ENCODE assay signal across 8 mouse cellular contexts in the genomic region with DNA sequence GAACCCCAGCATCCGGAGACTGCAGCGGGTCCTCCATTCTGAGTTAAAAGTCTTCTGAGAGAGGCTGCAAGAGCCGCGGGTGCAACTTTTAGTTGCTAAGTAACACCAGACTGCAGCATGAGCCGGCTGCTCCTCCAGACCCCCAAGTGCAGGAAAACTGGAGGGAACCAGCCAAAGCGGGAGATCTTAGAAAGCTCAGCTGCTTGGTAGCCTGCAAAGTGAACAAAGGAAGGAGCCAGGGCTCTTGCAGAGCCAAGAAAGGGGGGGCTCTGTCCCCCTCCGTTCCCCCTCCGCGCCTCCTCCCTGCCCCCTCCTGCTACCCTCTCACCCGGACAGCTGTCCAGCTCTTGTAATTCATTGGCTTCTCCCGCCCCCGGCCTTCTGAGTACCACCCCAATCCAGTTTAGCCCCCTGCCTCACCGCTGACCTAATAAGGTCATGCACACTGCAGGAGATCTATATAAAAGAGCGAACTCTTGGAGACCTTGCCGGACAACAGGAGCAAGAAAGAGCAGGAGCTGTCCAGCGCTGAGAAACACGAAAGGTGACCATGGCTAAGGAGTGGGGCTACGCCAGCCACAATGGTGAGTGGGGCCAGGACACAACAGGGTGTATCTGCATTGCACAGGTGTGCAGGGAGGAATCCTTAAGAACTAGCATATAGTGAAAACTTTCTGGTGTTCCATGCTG. TPM values are rescaled to one million over a fixed set of nuclear protein-coding genes. Genes with fewer than 3 reads are reported as not detected.
DNase-seq lines count a peak whose midpoint lies in the region; ATAC-seq and TF ChIP-seq lines count a peak whose summit lies in the region.

A gene (plus strand): TSS at position 491 of the 690 bp plus-strand sequence.

- no peak for DNase-seq in heart, adult 18-20 months
- no peak for DNase-seq in heart, adult 11 months
- DNase-seq in ES-E14 (ENCODE audit: low read depth, low spot score) = peak; percentile 47
- DNase-seq in heart, postnatal 10 days = no peak
- no peak for DNase-seq in liver, embryonic 14.5 days (ENCODE audit: low read depth in 3 of 3, low spot score in 3 of 3)
- peak; percentile 80 for DNase-seq in retina, postnatal 1 day

- TF ChIP-seq EP300 in liver, embryonic 14.5 days (IDR thresholded peaks at IDR 0.05; ENCODE audit: low read depth) = no peak

- H3K4me3 ChIP-seq in ES-E14 (ENCODE audit: insufficient read depth in 1 of 2, low read depth in 1 of 2, low read length in 2 of 2, poor library complexity in 1 of 2, severe bottlenecking in 1 of 2) = peak within 1 kb of the TSS; percentile 55 to 64
- peak within 1 kb of the TSS; percentile 36 for H3K4me3 ChIP-seq in embryonic facial prominence, embryonic 15.5 days (replicated peaks)
- peak within 1 kb of the TSS; percentile 31 to 44 for H3K4me3 ChIP-seq in liver, embryonic 14.5 days (ENCODE audit: insufficient read depth in 1 of 2, low read depth in 2 of 2, low read length in 2 of 2)

- peaks cover 0 to 3% of the 10 kb centered on the region in 2 experiments; a peak in 1 of 4 replicates for H3K4me1 ChIP-seq in ES-E14 (ENCODE audit: control insufficient read depth in 2 of 2, insufficient read depth in 2 of 2, low read length in 2 of 2, poor library complexity in 1 of 2)
- peaks cover 13% of the 10 kb centered on the region; the same call in 1 of the 2 replicates for H3K4me1 ChIP-seq in embryonic facial prominence, embryonic 15.5 days
- H3K4me1 ChIP-seq in liver, embryonic 14.5 days (replicated peaks; ENCODE audit: control insufficient read depth in 2 of 2, insufficient read depth in 2 of 2, low read length in 1 of 2) = no peaks in the 10 kb centered on the region

- no peaks in the 10 kb centered on the region for H3K27me3 ChIP-seq in embryonic facial prominence, embryonic 15.5 days
- peaks cover 9% of the 10 kb centered on the region for H3K27me3 ChIP-seq in liver, embryonic 14.5 days (ENCODE audit: control insufficient read depth, insufficient read depth, low read length)

- in situ Hi-C loops in ES-E14 (cut with MboI; ENCODE audit: low sequenced_read_pairs in 2 of 2, unreplicated experiment in 2 of 2) = no loop called here

- H3K9me3 ChIP-seq in ES-E14 (ENCODE audit: control insufficient read depth, insufficient read depth, low read depth, low read length) = no peaks in the 10 kb centered on the region
- no peaks in the 10 kb centered on the region for H3K9me3 ChIP-seq in embryonic facial prominence, embryonic 15.5 days (replicated peaks)
- no peaks in the 10 kb centered on the region for H3K9me3 ChIP-seq in liver, embryonic 14.5 days (ENCODE audit: control insufficient read depth, low read length)

- ATAC-seq in embryonic facial prominence, embryonic 15.5 days (ENCODE audit: insufficient number of reproducible peaks, low FRiP score, low TSS enrichment, low read depth) = peak; percentile 19; the same call in 1 of the 2 replicates
- ATAC-seq in liver, embryonic 14.5 days (ENCODE audit: insufficient read depth) = peak; percentile 39; the same call in 1 of the 2 replicates
- ATAC-seq in inflammation-experienced regulatory T-cells, adult 6 months = no peak

- peak within 1 kb of the TSS; percentile 64 for H3K4me2 ChIP-seq in embryonic facial prominence, embryonic 15.5 days (replicated peaks)
- H3K4me2 ChIP-seq in liver, embryonic 14.5 days (ENCODE audit: low read depth) = peak within 1 kb of the TSS; percentile 51

- WGBS in embryonic facial prominence, embryonic 15.5 days = 6% methylated on average over 18 of the region's 18 CpGs
- WGBS in liver, embryonic 14.5 days (ENCODE audit: insufficient replicate concordance) = 3% methylated on average over 17 of the region's 18 CpGs

- peak within 1 kb of the TSS; percentile 58 for H3K9ac ChIP-seq in ES-E14 (ENCODE audit: insufficient read depth, low read depth, low read length, poor library complexity, severe bottlenecking)
- H3K9ac ChIP-seq in embryonic facial prominence, embryonic 15.5 days = peak within 1 kb of the TSS; percentile 28; the same call in 1 of the 2 replicates
- no peak within 1 kb of the TSS for H3K9ac ChIP-seq in liver, embryonic 14.5 days (replicated peaks)

- no peak for TF ChIP-seq CTCF in liver, embryonic 14.5 days (IDR thresholded peaks at IDR 0.05; ENCODE audit: low read depth)

- H3K27ac ChIP-seq in ES-E14 (ENCODE audit: insufficient read depth, low read depth, low read length, poor library complexity, severe bottlenecking) = peak within 1 kb of the TSS; percentile 58; the same call in 1 of the 2 replicates
- H3K27ac ChIP-seq in embryonic facial prominence, embryonic 15.5 days (replicated peaks) = no peak within 1 kb of the TSS
- H3K27ac ChIP-seq in liver, embryonic 14.5 days = no peak within 1 kb of the TSS

- H3K36me3 ChIP-seq in ES-E14 (ENCODE audit: control insufficient read depth, insufficient read depth, low read length, poor library complexity, severe bottlenecking) = no peaks in the 10 kb centered on the region
- H3K36me3 ChIP-seq in embryonic facial prominence, embryonic 15.5 days = no peaks in the 10 kb centered on the region
- no peaks in the 10 kb centered on the region for H3K36me3 ChIP-seq in liver, embryonic 14.5 days (replicated peaks; ENCODE audit: control insufficient read depth, insufficient read depth, low read depth)

- intact Hi-C loops in heart, postnatal 10 days (cut with DNase I) = no loop called here

TF ChIP-seq in ES-E14, 5 proteins besides CTCF, POLR2A, EP300 and RAD21:
- TF ChIP-seq HCFC1 (IDR thresholded peaks at IDR 0.05; ENCODE audit: borderline replicate concordance, insufficient read depth, low read length) = 0 out of 2 replicates have a peak, but pooled peaks have one; percentile 27
- TF ChIP-seq MAFK (IDR thresholded peaks at IDR 0.05; ENCODE audit: insufficient read depth, low read depth, low read length) = no peak

RNA-seq across cellular contexts. Expression of the gene that starts here (rescaled TPM):
- total RNA-seq in heart, adult 18-20 months (2021) = 100 to 1,000 TPM in 1 of 2 experiments, 10 to 100 TPM in 1; 55.7 to 255 TPM
- 2.4 and 5.3 TPM in 2 replicates for total RNA-seq in ES-E14 (2012; rRNA removed)
- polyA plus RNA-seq in embryonic facial prominence, embryonic 15.5 days (2015; fragmentation: Nextera tagmentation; extraction: Ambion mirVana) = 41.9 and 49.6 TPM in 2 replicates
- 100 to 1,000 TPM in 1 of 2 experiments, 10 to 100 TPM in 1; 45.9 to 122 TPM for total RNA-seq in heart, postnatal 10 days (2021)
- polyA plus RNA-seq in liver, embryonic 14.5 days (2012; rRNA removed) = 30.6 and 33.2 TPM in 2 replicates
- 80.3 and 134 TPM in 2 replicates for polyA plus RNA-seq in liver, embryonic 14.5 days (2014; fragmentation: Nextera tagmentation; extraction: Ambion mirVana)
- not detected for polyA plus RNA-seq in inflammation-experienced regulatory T-cells, adult 6 months (2017; shearing (Covaris generic))

Comparison
In these comparisons a context has a peak if more than half of its experiments do, and no peak if none do; other contexts are left out.
1. RNA of the gene that starts here (polyA plus RNA-seq): 30.6 to 134 TPM in liver, embryonic 14.5 days and 41.9 to 49.6 TPM in embryonic facial prominence, embryonic 15.5 days; not detected in inflammation-experienced regulatory T-cells, adult 6 months; every median in the first group is over 10 times any median in the second.
2. DNase-seq: peak in ES-E14 (single experiment) and retina, postnatal 1 day (single experiment); none in heart, adult 18-20 months (0 of 2), heart, adult 11 months (single experiment), heart, postnatal 10 days (0 of 2) and liver, embryonic 14.5 days (0 of 3).
3. Peak in every context shown above with its lines, with median percentiles within 50 percentile points of each other: H3K4me3 ChIP-seq.